Mouse (Mus musculus): ENCODE measurements around the gene D630023F18Rik.

- TF ChIP-seq CTCF (IDR thresholded peaks at IDR 0.05; ENCODE audit: extremely low read depth, insufficient read length, insufficient replicate concordance, low read depth, low read length): peak; percentile 95
- no peak for TF ChIP-seq POLR2A (IDR thresholded peaks at IDR 0.05; ENCODE audit: low read depth, low read length)
Observed at GRCm38 (mm10) chr1:65112031-65112806, 10.8 kb downstream of the D630023F18Rik start.

Measured in small intestine, adult 2 months (tissue).